Mouse (Mus musculus): ENCODE measurements around the gene Pttg1ip. TPM values are rescaled to one million over a fixed set of nuclear protein-coding genes. Genes with fewer than 3 reads are reported as not detected.

Pttg1ip gene
- total RNA-seq, 2 experiments from 2014 or later, result 113 to 119 TPM

DNA sequence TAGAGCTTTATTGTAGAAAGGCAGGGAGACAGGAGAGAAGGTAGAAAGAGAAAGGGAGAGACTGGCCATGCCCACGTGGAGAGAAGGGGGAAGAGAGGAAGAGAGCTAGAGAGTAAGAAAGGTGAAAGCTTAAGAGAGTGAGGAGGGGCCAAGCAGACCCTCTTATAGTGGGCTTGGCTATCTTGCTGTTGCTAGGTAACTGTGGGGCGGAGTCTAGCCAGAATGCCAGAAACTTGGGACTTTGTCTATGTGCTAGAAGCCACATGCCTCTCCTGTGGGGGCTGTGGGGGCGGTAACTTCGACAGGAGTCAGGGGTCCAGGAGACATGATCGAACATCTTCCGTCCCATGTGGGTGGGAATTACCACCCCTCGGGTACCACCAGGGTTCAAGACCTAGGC is 12.0 kb upstream of the Pttg1ip start:
- no peak for DNase-seq

DNA sequence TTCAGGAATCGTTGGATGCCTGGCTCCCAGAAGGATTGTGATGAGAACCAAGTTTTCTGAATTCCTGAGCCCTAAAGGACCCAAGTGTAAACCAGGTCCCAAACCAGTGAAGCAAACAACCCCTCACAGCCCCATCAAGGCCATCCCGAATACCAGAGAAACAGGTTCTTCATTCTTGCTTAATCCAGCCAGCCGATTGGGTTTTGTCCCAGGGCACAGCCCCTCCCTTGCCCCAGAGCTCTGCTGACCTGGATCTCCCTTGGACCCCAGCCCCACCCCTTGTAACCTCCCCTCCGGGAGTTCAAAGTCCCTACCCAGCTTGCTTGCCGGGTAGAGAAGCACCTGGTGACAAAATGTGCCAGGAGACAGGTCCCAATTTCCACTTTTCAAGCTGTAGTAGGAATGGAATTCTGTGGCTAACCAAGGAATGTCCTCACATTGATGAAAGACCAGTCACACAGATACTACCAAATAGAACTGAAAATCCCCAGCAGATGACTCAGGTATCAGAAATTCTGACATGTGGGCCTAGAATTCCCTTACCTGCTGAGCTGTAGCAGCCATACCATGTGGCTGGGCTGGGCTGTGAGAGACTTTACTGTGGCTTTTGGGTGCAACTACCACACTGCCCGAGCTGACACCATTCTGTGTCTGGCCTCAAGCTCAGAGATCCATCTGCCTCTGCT is 11.4 kb upstream of the Pttg1ip start:
- DNase-seq, result no peak

DNA sequence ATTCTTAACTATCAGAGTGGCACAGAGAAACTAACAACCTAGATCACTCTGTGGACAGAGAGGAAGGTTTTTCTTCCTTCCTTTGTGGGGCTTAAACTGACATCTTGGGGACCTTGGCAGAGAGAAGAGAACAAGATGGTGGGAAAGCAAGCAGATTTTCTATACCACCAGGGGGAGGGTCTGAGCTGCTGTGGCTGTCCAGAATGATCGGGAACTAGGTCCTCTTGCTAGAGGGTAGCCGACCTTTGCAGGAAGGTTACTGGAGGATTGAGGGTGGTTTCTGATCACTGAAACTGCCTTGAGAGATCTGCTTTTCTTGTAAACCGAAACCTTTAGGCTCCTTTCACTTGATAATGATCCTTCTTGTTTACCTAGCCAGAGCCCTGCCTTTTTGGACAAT is 9.3 kb upstream of the Pttg1ip start:
- DNase-seq, result no peak

DNA sequence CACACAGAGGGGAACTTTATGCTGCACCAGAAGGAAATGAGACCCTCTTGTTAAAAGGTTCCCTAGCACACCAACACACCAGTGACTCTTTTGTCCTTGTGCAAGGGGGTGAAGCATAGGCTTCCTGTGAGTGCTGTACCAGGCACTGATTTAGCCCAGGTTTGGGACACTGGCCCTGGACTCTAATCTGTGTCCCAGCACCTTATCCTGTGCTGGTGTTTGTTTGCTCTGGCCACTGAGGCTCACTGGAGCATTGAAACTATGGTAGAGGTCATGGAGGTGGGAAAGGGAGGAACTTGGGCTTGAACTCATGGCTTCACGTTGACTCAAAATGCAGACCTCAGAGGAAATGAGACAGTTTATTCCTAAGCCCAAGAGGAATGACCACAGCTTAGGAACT is 8.4 kb upstream of the Pttg1ip start:
- no peak for DNase-seq

DNA sequence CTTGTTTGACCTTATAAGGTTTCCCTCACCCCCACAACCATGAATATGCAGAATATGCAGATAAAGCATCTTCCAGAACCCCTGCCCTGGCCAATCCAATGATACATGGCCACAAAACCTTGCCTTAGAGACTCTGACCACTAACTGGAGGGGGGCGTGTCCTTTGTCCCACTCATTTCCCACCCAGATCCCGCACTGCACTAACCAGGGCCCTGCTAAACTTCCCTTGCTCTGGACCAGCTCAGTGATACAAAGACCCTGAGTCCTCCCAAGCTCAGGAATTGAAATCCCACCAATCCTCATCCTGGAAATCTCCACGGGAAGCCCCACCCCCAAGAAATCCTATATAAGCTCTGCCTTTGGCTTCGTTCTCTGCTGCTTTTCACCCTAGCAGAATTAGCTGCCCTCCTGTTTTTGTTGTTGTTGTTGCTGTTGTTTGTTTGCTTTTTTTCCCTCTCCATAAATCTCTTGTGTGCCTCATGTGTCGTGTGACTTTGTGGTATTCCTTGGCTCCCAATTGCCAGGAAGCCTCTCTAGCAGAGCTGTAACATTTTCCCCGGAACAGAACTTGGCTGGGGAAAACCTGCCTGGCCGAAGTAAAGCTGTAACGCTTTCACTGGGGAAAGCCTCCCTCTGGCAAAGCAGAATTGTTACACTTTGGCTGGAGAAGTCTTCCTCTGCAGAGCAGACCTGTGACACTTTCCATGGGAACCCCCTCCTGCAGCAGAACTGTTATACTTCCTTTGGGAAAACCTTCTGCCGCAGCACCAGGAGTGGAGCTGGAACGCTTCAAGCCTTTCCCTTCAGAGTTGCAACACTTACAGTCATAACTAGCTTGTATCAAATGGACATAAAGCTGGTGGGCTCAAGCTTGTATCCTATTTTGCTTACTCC is 1.2 kb upstream of the Pttg1ip start:
- DNase-seq, result peak; percentile 27

DNA sequence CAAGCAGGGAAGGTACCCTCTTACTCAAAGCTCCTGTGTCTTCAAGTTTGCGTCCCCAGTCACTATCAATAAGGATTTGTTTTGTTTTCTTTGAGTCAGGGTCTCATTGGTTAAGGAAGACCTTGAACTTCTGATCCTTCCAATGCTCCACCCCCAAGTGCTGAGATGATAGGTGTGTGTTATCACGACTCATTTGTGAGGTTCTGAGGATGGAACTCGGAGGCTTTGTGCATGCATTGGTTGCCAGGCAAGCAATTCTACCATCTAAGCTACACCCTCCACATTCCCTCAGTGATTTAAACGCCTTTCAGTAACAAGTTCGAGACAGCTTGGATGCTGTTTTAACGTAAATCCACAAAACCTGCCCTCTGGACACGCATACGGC is 505 bp upstream of the Pttg1ip start:
- no peak for DNase-seq

DNA sequence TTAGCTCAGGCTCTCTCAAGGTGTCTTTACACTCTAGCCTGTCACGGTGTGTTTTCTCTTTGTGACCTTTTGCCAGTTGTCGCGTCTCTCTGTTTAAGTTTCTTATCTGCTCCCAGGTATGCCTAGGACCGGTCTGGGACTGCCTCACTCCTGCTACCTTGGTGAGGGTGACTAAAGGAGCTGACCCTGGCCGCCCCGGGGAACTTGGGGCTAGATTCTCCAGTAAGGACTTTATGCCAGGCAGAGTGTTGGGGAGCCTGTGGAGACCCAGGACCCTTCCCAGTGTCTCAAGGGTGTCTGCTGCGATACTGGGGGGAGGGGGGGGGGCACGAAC is 732 bp downstream of the Pttg1ip start:
- no peak for DNase-seq

DNA sequence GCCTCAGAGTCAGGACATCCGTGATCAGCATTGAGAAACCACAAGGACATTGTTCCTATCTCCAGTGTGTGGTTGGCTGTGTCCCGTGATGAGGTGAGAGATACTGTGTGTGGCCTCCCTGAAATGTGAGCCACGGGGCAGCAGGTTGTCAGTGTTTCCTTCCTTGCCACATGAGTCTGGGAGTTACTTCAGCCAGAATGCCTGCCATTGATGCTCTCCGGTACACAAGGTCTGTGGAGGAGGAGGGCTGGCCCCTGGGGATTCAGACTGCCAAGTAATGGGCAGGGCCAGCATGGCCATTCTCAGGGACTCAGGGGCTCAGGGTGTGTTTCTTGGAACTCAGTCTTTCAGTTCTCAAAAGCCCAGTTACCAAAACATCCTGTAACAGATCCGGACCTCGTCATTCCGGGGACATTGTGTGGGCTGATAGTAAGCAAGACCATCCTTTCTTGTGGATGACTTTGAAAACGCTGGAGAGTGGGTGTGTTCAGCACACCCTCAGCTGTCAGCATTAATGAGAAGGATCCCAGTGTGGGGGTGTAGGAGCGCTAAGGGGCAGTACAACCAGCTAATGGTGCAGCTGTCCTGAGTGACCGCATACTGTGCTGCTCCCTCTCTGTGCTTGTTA is 2.4 kb downstream of the Pttg1ip start:
- peak; percentile 45 for DNase-seq

DNA sequence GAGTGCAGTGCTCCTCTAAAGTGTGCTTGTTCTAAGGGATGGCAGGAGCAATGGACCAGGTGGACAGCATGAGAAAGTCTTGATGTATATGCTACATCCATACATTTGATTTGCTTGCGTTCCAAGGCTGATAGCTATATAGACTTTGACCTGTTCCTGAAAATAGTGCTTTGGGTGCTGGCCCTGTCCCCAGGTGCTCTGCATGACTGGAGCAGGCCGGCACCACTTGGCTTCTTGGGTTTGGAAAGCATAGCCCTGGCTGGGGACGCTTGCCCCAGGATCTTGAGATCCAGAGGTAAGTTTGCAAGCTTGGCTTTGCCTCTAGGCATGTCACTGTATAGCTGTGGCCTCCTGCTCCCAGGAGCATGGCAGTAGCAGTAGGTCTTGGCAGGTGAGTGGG is 5.1 kb downstream of the Pttg1ip start:
- DNase-seq, result no peak

DNA sequence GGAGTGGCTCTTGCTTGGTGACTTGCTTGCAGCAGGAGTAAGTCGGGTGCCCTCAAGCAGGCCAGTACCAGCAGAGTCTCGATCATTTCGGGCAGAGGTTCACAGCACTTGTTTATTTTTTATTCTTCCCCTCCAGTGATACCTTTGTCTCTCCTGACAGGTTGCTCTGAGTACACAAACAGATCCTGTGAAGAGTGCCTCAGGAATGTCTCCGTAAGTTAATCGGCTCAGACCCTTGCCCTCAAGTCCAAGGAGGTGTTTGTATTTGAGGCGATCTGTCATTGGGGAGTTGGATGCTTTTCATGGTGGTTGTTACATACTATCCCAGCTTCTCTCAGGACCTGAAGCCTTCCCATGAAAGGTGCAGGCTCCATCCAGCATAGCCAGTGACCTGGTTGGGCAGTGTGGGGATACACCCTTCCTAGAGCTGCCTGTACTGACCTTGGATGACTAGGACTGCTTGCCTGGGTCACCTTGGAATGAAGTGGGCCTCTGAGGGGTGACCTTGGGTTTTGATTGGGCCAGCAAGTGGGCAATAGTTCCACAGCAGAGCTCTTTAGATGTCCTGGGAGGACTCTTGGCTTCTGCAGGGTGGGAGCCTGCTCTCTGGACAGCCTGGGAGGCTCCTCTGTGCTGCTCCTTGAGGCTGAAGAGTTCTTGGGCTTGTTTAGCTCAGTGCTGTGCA is 5.7 kb downstream of the Pttg1ip start:
- no peak for DNase-seq

DNA sequence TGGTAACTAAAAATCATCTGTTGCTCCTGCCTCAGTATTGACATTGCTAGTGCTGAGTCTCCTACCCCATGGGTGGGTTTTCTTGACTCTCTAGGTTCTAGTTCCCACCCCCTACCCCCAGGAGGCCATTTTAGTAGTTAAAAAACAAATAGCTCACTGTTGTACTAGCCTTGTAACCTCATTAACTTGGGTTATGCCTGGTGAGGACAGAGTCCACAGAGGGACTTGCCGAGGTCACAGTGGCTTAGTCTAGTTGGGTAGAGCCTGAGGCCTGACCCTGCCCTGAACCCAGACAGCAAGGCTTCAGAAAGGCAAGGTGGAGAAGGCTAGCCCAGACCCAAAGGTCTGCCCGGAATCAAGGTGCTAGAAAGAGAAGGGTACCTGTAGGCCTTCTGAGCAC is 6.5 kb downstream of the Pttg1ip start:
- no peak for DNase-seq

DNA sequence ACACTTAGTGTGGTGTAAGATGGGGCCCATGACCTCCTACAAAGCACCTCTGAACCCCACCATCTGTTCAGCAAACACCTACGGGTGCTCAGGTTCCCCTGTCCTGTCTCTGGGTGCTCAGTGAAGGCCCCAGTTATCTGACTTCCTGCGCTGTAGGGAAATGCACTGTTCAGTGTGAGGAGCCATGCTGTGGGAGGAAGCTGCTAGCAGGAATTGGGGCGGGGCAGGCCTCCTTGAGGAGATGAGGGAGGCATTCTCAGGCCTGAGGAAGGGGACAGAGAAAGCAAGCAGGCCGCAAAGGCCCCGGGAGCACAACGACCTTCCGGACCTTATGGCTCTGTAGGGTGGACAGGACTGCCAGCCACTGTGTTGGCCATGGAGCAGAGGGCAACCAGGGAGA is 7.6 kb downstream of the Pttg1ip start:
- DNase-seq, result no peak

DNA sequence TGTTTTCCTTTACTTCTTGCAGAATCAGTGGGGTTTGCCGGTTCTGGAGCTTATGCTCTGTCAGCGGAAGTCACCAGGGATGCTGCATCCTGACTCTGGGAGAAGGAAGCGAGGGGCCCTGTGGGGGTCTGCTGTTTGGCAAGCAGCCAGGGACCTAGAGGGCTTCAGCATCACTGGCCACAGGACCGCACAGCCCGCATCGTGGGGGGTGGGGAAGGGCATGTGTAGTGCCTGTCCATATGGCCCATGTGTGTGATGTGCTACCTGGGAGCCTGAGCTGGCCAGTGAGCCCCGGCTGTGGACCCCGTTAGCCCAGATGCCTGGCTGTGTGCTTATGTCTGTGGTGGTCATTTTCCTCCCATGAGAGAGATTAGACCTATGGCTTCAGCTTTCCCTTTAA is 8.2 kb downstream of the Pttg1ip start:
- DNase-seq, result no peak

DNA sequence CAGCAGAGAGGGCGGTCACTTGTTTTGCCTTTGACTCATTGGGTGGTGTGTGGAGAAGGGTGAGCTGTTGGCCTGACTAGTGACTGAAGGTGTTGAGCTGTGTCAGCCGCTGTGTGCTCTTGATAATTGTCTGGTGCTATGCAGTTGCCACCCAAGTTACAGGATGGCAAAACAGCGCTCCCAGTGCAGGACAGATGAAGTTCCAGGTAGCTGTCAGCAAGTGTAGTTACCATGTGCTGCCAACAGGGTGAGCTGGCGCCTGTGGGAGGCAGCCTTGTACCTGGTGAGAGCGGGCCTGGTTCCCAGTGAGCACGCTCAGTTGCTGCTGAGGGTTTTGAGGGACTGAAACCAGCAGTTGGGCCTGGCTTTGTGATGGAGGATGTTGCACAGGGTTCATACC is 9.3 kb downstream of the Pttg1ip start:
- peak; percentile 69 for DNase-seq

DNA sequence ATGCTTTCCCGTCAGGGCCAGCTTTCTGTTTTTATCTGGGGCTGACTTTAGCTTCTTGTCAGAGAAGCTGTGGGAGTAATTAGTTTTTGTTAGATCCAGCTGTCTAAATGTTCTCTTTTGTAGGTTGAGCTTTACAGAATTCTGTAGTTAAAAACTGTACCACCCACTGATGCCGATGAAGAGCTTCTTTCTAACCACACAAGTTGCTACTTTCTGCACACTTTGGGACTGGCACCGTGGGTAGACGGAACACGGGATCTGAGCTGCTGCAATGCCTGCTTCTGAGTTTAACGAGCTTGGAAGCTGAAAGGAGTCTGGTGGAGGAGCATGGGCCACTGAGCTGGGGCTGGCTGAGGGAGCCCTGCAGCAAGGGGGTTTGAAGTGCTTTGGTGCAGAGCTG is 10.0 kb downstream of the Pttg1ip start:
- DNase-seq, result no peak

DNA sequence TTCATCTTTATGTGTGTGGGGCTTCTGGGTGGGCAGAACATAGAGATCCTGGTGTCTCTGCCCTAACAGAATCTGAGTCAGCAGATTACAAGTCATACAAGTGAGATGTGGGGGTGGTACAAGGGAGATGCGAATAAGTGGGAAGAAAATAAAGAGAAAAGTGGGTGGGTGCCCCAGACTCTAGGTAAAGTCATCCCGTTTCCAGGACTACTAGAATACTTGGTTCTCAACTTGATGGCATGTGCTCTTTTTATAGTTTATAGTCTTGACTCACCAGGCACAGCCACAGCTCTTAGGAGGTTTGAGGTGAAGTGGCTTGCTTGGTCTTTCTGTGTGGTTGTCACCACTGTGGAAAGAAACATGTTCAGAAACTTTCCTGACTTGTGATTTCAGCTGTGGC is 14.5 kb downstream of the Pttg1ip start:
- DNase-seq, result no peak

DNA sequence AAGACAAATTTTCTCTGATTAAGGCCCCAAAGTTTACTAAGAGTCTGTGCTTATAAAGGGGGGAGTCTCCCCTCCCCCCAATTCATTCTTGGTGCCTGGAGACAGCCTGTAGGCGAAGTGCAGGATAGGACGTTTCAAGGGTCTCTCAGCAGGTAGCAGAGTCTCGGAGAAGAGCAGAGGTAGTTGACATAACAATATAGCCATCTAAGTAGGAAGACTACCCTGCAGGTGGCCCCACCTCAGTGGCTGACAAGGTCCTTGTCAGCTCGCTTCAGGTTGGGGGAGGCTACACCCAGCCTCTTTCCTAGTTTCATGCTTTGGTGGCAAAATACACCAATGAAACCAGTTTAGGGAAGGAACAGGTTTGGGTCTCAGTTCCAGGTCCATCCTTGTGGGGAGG is 21.5 kb downstream of the Pttg1ip start:
- no peak for DNase-seq

DNA sequence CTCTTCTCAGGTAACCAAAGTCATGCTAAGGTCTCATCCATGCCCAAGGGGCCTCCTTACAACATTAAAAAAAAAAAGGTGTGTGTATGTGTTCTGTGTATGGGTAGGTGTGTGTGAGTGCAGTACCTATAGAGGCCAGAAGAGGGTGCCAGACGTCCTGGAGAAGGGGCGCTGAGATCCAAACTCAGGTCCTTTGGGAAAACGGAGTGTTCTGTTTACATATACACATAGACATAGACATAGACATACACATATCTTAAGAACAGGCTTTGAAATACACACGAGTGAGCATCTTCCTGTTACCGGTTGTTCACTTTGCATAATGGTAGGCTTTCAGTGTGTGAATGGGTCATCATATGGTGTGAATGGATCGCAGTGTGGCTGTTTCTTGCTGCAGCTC is 22.6 kb downstream of the Pttg1ip start:
- no peak for DNase-seq

DNA sequence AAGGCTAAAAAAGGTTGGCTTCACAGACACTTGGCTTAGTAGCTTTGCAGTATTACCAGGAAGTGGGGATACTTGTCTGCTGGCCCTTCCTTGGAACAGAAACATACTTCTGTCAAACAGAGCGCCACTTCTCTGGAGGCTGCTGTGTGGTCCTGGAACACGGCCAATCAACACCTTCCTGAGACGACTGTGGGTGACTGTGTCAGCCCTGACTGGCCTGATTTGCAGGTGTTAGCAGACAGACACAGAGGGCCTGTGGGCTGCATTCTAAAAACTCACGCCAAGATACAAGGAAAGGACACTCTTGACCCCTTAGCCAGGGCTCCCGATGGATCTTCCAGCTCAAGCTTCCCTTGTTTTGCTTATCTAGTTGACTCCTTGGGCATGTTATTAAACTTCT is 23.4 kb downstream of the Pttg1ip start:
- DNase-seq, result no peak

DNA sequence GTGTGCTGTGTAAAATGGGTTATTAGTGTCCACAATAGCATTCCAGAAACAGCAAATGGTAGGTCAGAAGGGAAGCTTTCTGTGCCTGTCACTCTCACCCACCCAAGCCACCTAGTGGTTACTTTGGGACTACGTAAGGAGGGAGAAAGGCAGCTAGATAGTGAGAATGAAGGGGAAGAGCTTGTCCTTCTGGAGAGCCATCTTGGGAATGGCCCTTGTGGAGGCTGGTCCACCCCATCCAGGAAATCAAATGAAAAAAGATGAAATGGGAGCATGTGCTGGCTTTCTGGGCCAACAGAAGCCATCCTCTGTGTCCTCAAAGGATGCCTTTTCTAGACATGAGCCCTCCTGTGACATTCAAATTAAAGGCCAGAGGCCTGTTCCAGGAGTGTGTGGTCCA is 23.8 kb downstream of the Pttg1ip start:
- DNase-seq, result peak; percentile 38

DNA sequence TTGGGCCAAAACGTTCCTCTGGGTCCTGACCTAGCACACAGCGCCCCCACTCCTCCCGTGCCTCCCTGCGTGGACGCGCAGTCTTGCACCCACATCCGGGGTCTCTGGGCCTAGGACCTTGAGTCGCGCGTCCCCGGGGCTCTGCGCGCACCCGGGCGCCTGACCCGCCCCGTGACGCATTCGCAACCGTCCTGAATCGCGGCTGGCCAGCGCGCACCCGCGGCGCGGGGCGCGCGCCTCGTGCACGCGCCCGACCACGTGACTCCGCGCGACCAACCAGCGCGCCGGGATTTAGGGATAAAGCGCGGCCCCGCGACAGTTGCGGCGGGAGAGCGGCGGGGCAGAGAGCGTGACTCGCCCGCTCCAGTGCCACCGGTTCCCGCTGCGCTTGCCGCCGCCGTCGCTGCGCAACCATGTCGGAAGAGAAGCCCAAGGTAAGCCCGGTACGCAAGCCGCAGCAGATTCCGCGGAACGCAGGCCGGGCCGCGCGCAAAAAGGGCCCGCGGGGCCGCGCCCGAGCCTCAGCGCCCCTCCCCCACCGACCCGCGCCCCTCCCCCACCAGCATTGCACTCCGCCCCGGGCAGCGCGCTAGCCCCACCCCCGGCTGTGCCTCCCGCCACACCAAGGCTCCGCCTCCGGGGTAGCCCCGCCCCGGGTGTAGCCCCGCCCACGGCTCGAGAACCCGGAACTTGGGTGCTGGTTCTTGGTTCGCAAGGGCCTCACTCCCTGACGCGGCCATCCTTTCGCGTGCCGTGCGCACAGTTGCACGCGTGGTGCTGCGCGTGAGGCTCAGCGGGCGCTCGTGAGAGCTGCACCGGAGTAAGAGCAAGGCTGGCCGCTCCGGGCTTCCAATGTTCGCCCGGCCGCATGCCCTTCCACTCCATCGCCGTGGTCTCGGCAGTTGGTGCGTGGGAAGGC is 24.6 kb downstream of the Pttg1ip start, which contains the start of the genes Sumo3 and Gm49325:
Gene Sumo3 (plus strand): TSS at position 190 of the 919 bp plus-strand sequence.
Gene Gm49325 (plus strand): TSS at position 290 of the 919 bp plus-strand sequence.
- DNase-seq, result peak; percentile 99

DNA sequence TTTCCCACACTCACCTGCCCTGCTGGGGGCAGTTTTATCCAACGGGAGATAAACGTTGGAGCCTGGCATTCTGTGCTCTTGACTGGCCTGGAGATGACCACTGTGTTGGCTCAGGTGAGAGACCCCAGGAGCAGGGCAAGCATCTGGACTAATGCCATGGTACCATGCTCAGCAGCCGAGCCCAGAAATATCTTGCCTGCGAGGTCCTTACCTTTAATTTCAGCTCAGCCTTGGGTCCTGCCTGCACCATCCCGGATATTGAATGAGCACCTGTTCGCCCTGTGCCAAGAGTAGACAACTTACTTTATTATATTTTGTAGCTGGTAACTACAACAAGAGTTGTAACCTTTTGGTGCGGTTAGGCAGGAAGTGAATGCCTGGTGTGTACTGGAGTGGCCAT is 25.3 kb downstream of the Pttg1ip start:
- no peak for DNase-seq
